Mouse (Mus musculus) lung, postnatal 0 days (tissue): ENCODE data around the gene 1700001P01Rik. TPM values are rescaled to one million over a fixed set of nuclear protein-coding genes. Genes with fewer than 3 reads are reported as not detected.

Experiments
- ATAC-seq: fragments of 200-750 bp; cut with Nextera tagmentation; 2 replicates; pipeline ENCODE4 v1.8.0; 2017; ENCODE audit warnings: moderate library complexity
- DNase-seq: peaks from one replicate; pipeline ENCODE4 v3.0.0-alpha.2; 2016; ENCODE audit warnings: low spot score
- H3K27ac ChIP-seq: fragments of 300-500 bp; sonication (generic); 2 replicates; pipeline ENCODE4 v1.5.1; 2014; ENCODE audit warnings: antibody characterized with exemption, mild to moderate bottlenecking, low read length, mixed read lengths
- H3K27me3 ChIP-seq: fragments of 300-500 bp; sonication (generic); replicated peaks from 2 replicates; pipeline ENCODE4 v1.6.1; 2014; ENCODE audit warnings: low read length, mixed read lengths; ENCODE audit not compliant: insufficient read depth
- H3K36me3 ChIP-seq: fragments of 300-500 bp; sonication (generic); 2 replicates; pipeline ENCODE4 v1.6.1; 2014; ENCODE audit warnings: low read length, mixed read lengths; ENCODE audit not compliant: insufficient read depth
- H3K4me1 ChIP-seq: fragments of 300-500 bp; sonication (generic); 2 replicates; pipeline ENCODE4 v1.6.1; 2014; ENCODE audit warnings: antibody characterized with exemption, low read depth, low read length, mixed read lengths; ENCODE audit not compliant: insufficient read depth
- H3K4me2 ChIP-seq: fragments of 300-500 bp; sonication (generic); replicated peaks from 2 replicates; pipeline ENCODE4 v1.6.1; 2014; ENCODE audit warnings: low read depth, mild to moderate bottlenecking, low read length, moderate library complexity, mixed read lengths
- H3K4me3 ChIP-seq: fragments of 300-500 bp; sonication (generic); 2 replicates; pipeline ENCODE4 v1.5.1; 2014; ENCODE audit warnings: low read depth, low read length
- H3K9ac ChIP-seq: fragments of 300-500 bp; sonication (generic); replicated peaks from 2 replicates; pipeline ENCODE4 v1.6.1; 2014; ENCODE audit warnings: low read depth, mild to moderate bottlenecking
- H3K9me3 ChIP-seq: fragments of 300-500 bp; sonication (generic); 2 replicates; pipeline ENCODE4 v1.6.1; 2016; ENCODE audit warnings: low read length, mixed read lengths
- CTCF ChIP-seq: IDR thresholded peaks from 2 replicates; pipeline ENCODE4 v1.5.1; 2016; ENCODE audit warnings: antibody characterized with exemption, mild to moderate bottlenecking
- EP300 ChIP-seq: IDR thresholded peaks from 2 replicates; pipeline ENCODE4 v1.6.1; 2016; ENCODE audit warnings: antibody characterized with exemption, mild to moderate bottlenecking, control low read depth
- WGBS: fragments of 180-500 bp; shearing (Covaris S2); extraction: QIAGEN DNeasy Blood & Tissue Kit; methylation state at CpG from one replicate; pipeline ENCODE4 v1.1.7; 2014; 5-methylcytosine and 5-hydroxymethylcytosine counted together
- polyA plus RNA-seq: library from polyadenylated mRNA; unstranded; fragments of >200 nt; fragmentation: Nextera tagmentation; extraction: Ambion mirVana; gene quantifications from 2 replicates; pipeline ENCODE4 v1.2.1, GENCODE M21; 2015

The 1700001P01Rik gene
- polyA plus RNA-seq, 1 experiment from 2014 or later, result not detected

- Histone ChIP-seq H3K9ac (no peak overlapping the region), H3K9me3 (no peaks in the 10 kb centered on the region), H3K4me2 (no peak overlapping the region), H3K27me3 (no peaks in the 10 kb centered on the region), H3K4me3 (no peak overlapping the region), H3K27ac (no peak overlapping the region), H3K4me1 (peaks cover 42% of the 10 kb centered on the region), H3K36me3 (peaks cover 11% of the 10 kb centered on the region; the same call in 1 of the 2 replicates)
- no peak for TF ChIP-seq CTCF
- no peak for TF ChIP-seq EP300
- DNase-seq (no peak), ATAC-seq (no peak)
- 41% methylated on average over 3 of the region's 3 CpGs for WGBS
These were observed 35.3 kb upstream of the 1700001P01Rik start for GRCm38 (mm10) chr11:97810970-97811369.

- Histone ChIP-seq H3K27ac (0 out of 2 replicates have a peak overlapping the region, but pooled peaks have one; percentile 71), H3K4me2 (no peak overlapping the region), H3K27me3 (no peaks in the 10 kb centered on the region), H3K4me1 (peaks cover 48% of the 10 kb centered on the region), H3K4me3 (no peak overlapping the region), H3K36me3 (peaks cover 11% of the 10 kb centered on the region; the same call in 1 of the 2 replicates), H3K9ac (no peak overlapping the region), H3K9me3 (no peaks in the 10 kb centered on the region)
- TF ChIP-seq EP300 (no peak), CTCF (no peak)
- ATAC-seq, result peak; percentile 86
- 45% methylated on average over 7 of the region's 7 CpGs for WGBS
- peak; percentile 89 for DNase-seq
These were observed 34.6 kb upstream of the 1700001P01Rik start for GRCm38 (mm10) chr11:97810356-97810755.

GRCm38 (mm10) chr11:97809235-97810121 lies 33.8 kb upstream of the 1700001P01Rik start:
- no peak for ATAC-seq
- WGBS, result 36% methylated on average over 7 of the region's 7 CpGs
- Histone ChIP-seq H3K9ac (no peak overlapping the region), H3K27ac (peak overlapping the region; percentile 71), H3K27me3 (no peaks in the 10 kb centered on the region), H3K4me1 (peaks cover 56% of the 10 kb centered on the region), H3K4me2 (0 out of 2 replicates have a peak overlapping the region, but pooled peaks have one; percentile 3), H3K9me3 (no peaks in the 10 kb centered on the region), H3K36me3 (peaks cover 11% of the 10 kb centered on the region; the same call in 1 of the 2 replicates), H3K4me3 (no peak overlapping the region)
- no peak for DNase-seq
- TF ChIP-seq EP300, result no peak
- TF ChIP-seq CTCF, result no peak

- no peaks in the 10 kb centered on the region for H3K9me3 ChIP-seq
These were observed 33.0 kb upstream of the 1700001P01Rik start for GRCm38 (mm10) chr11:97808621-97809234.

GRCm38 (mm10) chr11:97808093-97808492 lies 32.4 kb upstream of the 1700001P01Rik start:
- no peaks in the 10 kb centered on the region for H3K27me3 ChIP-seq
- 12% methylated on average over 2 of the region's 2 CpGs for WGBS
- ATAC-seq, result peak; percentile 29; the same call in 1 of the 2 replicates
- H3K9me3 ChIP-seq, result no peaks in the 10 kb centered on the region
- no peak overlapping the region; the same call in 1 of the 2 replicates for H3K4me2 ChIP-seq
- H3K4me1 ChIP-seq, result peaks cover 66% of the 10 kb centered on the region
- H3K36me3 ChIP-seq, result peaks cover 11% of the 10 kb centered on the region; the same call in 1 of the 2 replicates
- TF ChIP-seq CTCF (no peak), EP300 (peak; percentile 69)
- H3K27ac ChIP-seq, result peak overlapping the region; percentile 71
- peak; percentile 82 for DNase-seq
- no peak overlapping the region for H3K4me3 ChIP-seq
- no peak overlapping the region for H3K9ac ChIP-seq

More at GRCm38 (mm10) chr11:97808621-97809234, 33.0 kb upstream of the 1700001P01Rik start:
- H3K9ac ChIP-seq, result no peak overlapping the region
- no peak overlapping the region for H3K4me3 ChIP-seq
- peaks cover 63% of the 10 kb centered on the region for H3K4me1 ChIP-seq
- DNase-seq (no peak), ATAC-seq (no peak)
- no peaks in the 10 kb centered on the region for H3K27me3 ChIP-seq
- H3K27ac ChIP-seq, result peak overlapping the region; percentile 71
- TF ChIP-seq EP300, result no peak
- TF ChIP-seq CTCF, result no peak
- 29% methylated on average over 5 of the region's 5 CpGs for WGBS
- peak overlapping the region; percentile 3; the same call in 1 of the 2 replicates for H3K4me2 ChIP-seq
- H3K36me3 ChIP-seq, result peaks cover 11% of the 10 kb centered on the region; the same call in 1 of the 2 replicates

- Histone ChIP-seq H3K4me3 (no peak overlapping the region), H3K9me3 (no peaks in the 10 kb centered on the region), H3K9ac (no peak overlapping the region), H3K27ac (peak overlapping the region; percentile 71), H3K4me1 (peaks cover 64% of the 10 kb centered on the region), H3K4me2 (no peak overlapping the region), H3K27me3 (no peaks in the 10 kb centered on the region), H3K36me3 (peaks cover 11% of the 10 kb centered on the region; the same call in 1 of the 2 replicates)
- no peak for DNase-seq
- no peak for TF ChIP-seq EP300
- 11% methylated on average over 6 of the region's 6 CpGs for WGBS
- no peak for ATAC-seq
These were observed 31.9 kb upstream of the 1700001P01Rik start for GRCm38 (mm10) chr11:97807626-97808025.
